Mouse (Mus musculus) monocyte, adult 2 months (primary cell): ENCODE measurements around the gene Smpd1.

Experiments
- DNase-seq, 2 experiments: peaks; one replicate each; pipeline ENCODE4 v3.0.0; 2022; ENCODE audit warnings: low spot score in 2 of 2, low read depth in 1 of 2

Gene Smpd1

GRCm38 (mm10) chr7:105554212-105554942, at the start of gene Smpd1:
Smpd1 (plus strand) TSS chr7:105554360.
- peak; percentile 38 to 66 for DNase-seq

DNA sequence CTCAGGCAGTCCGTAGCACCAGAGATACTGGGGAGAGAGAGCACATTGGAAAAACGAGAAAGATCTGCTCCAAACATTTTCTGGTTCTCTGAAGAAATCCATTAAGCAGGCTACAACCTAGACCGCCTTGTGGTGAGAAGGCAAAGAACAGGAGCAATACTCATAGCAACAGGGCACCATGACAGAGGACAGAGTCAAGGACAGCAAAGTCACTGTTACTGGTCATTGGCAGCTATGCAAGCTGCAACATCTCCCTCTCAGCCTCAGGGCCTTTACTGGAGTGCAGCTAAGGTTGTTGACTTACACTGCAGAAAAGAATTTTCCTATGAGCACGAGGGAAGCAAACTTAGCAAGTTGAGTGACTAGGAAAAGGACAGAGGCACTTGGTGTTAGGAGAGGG, 46.9 kb upstream of the Smpd1 start:
- DNase-seq, result no peak

DNA sequence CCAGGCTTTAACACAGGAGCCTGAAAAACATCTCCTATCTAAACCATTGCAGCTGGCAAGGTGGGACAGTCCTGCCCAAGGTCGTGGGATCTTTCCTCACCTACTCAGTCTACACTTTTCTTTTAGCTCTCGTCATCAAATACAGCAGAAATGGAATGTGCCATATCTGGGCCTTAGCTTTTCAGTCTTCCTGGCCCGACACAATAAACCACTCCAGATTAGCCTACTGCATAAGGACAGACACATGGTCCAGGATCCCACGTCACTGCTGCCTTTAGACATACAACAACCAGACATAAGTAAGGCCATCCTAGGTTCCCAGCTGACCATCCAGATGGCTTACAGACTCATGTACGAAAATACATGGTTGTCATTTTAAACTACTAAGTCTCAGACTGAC, 44.0 kb upstream of the Smpd1 start:
- DNase-seq, result no peak

- DNase-seq, result no peak
These were observed 40.3 kb upstream of the Smpd1 start for GRCm38 (mm10) chr7:105513845-105514291.

DNA sequence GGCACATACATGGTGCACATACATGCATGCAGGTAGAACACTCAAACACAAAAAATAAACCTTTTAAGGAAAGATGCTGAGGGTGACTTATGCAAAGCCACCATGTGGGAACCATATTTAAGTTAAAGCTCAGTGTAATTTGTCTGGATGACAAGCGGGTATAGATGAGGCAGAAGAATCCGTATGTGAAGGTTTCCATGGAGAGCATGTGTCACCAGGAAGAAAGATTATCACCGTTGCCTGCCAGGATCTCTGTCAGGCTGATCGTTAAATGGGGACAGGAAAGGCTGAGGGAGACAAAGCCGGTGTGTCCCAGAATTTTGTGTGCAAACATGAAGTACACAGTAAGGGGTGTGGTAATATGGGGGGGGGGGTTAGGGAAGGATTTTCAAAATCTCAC, 39.6 kb upstream of the Smpd1 start:
- DNase-seq, result no peak

- no peak for DNase-seq
These were observed 39.0 kb upstream of the Smpd1 start for GRCm38 (mm10) chr7:105515178-105515577.

GRCm38 (mm10) chr7:105516669-105517360, 37.3 kb upstream of the Smpd1 start:
- DNase-seq, result no peak

GRCm38 (mm10) chr7:105519336-105519735, 34.8 kb upstream of the Smpd1 start:
- DNase-seq, result no peak

DNA sequence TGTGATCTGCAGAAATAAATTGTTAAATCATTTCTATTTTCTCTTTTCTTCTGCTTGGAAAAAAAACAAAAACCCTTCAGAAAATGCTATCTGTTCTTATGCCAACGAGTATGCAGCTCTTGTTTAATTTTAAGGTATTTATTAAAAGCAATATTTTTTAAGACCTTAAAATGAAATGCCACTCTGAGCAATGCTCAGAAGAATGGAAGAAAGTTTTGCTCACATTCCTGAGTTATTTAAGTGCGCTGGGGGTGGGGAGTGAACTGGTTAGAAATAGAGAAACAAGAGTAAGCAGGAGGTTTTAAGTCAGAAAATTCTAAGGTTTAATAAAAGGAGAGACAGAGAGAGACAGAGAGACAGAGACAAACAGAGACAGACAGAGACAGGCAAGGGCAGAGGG, 34.4 kb upstream of the Smpd1 start:
- no peak for DNase-seq

- DNase-seq, result no peak
These were observed 34.0 kb upstream of the Smpd1 start for GRCm38 (mm10) chr7:105520201-105520600.

GRCm38 (mm10) chr7:105524222-105524621, 29.9 kb upstream of the Smpd1 start:
- no peak for DNase-seq

- DNase-seq, result no peak
These were observed 26.7 kb upstream of the Smpd1 start for GRCm38 (mm10) chr7:105527306-105527937.

GRCm38 (mm10) chr7:105528094-105528493, 26.1 kb upstream of the Smpd1 start:
- no peak for DNase-seq

- DNase-seq, result no peak
These were observed 20.0 kb upstream of the Smpd1 start for GRCm38 (mm10) chr7:105534162-105534561.

DNA sequence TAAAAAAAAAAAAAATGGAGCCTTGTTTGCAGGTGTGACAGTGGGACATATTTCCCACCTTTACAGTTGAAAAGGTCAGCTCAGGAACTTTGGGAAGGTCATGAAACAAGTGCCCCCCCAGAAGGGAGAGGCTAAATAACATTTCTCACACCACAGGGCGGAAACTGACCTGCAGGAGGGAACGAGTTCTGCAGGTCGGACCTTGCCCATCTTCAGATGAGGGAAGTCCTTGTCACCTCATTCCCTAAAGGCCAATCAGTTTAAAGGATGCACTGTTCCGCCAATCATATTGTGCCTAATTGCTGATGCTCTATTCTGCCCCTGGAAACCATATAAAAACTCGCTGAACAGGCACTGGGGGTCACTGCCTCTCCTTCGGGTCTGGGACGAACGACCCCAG, 8.2 kb upstream of the Smpd1 start:
- DNase-seq, result no peak

GRCm38 (mm10) chr7:105547970-105548369, 6.2 kb upstream of the Smpd1 start:
- no peak for DNase-seq

DNA sequence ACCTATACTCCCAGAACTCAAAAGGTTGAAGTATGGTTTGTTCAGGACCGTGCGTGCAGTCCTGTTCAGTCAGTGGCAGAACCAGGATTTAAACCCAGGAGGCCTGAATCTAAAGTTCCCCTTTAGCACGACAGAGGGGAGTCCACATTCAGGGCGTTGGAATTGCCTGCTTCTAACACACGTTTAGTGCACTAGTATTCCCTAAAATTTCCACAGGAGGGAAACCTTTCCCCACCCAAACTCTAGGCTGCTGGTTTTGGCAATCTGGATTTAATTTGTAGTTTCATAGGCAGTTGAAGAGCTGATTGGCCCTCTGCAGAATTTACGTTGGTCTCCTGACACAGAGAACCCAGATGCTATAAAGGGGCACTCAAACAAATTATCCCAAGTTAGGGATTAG, 5.1 kb upstream of the Smpd1 start:
- no peak for DNase-seq

- no peak for DNase-seq
These were observed 526 bp upstream of the Smpd1 start for GRCm38 (mm10) chr7:105553456-105554211.

GRCm38 (mm10) chr7:105555571-105555970, 1.4 kb downstream of the Smpd1 start:
- no peak for DNase-seq

GRCm38 (mm10) chr7:105556406-105556805, 2.2 kb downstream of the Smpd1 start:
- no peak for DNase-seq

DNA sequence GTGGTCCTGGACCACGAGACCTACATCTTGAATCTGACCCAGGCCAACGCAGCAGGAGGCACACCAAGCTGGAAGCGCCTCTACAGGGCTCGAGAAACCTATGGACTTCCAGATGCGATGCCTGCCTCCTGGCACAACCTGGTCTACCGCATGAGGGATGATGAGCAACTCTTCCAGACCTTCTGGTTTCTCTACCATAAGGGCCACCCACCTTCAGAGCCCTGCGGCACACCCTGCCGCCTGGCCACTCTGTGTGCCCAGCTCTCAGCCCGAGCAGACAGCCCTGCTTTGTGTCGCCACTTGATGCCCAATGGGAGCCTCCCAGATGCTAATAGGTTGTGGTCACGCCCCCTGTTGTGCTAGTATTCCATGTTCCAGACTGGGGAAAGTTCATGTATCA, 3.5 kb downstream of the Smpd1 start:
- no peak for DNase-seq
